Mouse (Mus musculus) effector memory CD4-positive, alpha-beta T cell, adult 5 months (primary cell): ENCODE results near the gene Cmas. TPM values are rescaled to one million over a fixed set of nuclear protein-coding genes. Genes with fewer than 3 reads are reported as not detected.

Experiments used
- polyA plus RNA-seq: library from polyadenylated mRNA; unstranded; fragments of 100-300 nt; shearing (Covaris generic); gene quantifications from one replicate; pipeline ENCODE4 v1.2.1, GENCODE M21; 2017

Gene Cmas
- polyA plus RNA-seq: 110 TPM

DNA sequence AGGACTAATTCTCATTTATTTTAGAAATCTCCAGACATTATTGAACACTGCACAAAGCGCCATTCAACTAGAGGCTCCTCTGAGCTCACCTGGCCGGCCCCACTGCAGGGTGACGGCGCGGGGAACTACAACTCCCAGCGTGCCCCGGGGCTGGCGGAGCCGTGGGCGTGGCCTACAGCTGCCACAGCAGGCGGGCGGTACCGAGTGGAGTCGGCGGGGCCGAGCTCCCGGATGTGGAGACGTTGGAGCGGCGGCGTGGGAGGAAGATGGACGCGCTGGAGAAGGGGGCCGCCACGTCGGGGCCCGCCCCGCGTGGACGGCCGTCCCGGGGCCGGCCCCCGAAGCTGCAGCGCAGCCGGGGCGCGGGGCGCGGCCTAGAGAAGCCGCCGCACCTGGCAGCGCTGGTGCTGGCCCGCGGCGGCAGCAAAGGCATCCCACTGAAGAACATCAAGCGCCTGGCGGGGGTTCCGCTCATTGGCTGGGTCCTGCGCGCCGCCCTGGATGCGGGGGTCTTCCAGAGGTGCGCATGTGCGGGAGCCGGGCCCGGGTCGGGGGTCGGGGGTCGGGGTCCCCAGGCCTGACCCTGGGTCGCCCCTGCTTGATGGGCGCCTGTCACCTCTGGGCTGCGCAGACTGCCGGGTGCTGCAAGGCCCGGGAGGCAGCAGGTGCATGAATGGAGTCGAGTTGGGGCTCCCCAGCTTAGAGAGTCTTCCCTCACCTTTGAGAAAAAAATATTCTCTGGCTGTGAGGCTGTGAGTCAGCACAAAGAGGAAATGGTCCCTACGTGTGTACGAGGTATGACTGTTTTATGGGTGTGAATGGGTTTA is at the start of gene Cmas:
TSS of gene Cmas (plus strand) at position 180 of the 827 bp plus-strand sequence.

DNA sequence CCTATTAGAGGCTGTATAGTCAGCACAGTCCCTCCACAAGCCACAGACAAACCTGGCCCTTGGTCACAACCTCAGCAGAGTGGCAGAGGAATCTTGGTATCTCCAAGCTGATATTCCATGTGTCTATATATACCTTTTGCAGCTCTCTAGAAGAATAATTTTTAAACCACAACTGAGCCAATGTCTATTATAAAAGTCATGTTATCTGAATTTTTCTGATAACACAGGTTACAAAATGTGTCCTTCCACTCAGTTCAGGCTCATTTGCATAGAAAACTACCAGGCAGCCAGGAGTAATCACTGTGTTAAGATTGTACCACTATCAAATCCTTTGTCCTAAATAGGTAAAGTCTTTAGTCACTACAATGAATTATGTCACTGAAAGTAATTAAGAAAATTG is 47.9 kb downstream of the Cmas start, which contains the start of gene Sult6b2:
TSS of gene Sult6b2 (minus strand) at position 101 of the 400 bp plus-strand sequence.

Other genes starting within 250 kb of the Cmas start
- 39.6 TPM for gene Ldhb, start 248.7 kb upstream of the Cmas start, polyA plus RNA-seq
- 1.4 TPM for gene Kcnj8, start 185.1 kb upstream of the Cmas start, polyA plus RNA-seq
- not detected for gene Abcc9, start 54.4 kb upstream of the Cmas start, polyA plus RNA-seq
- not detected for gene Sult6b2, start 47.8 kb downstream of the Cmas start, polyA plus RNA-seq
- 3.4 TPM for gene St8sia1, start 207.8 kb downstream of the Cmas start, polyA plus RNA-seq